Mouse (Mus musculus): Measurements from ENCODE around the gene Proser1. TPM values are rescaled to one million over a fixed set of nuclear protein-coding genes. Genes with fewer than 3 reads are reported as not detected.
A peak's percentile ranks its signal among the peaks of the same experiment; 100 is the strongest.

The Proser1 gene
- polyA plus RNA-seq, 1 experiment: 7.0 TPM

- Histone ChIP-seq H3K4me3 (ENCODE audit: control insufficient read depth, low read depth, low read length) (no peak overlapping the region), H3K27me3 (ENCODE audit: control insufficient read depth, insufficient read depth, low read length) (no peaks in the 10 kb centered on the region), H3K36me3 (ENCODE audit: control insufficient read depth, insufficient read depth, low read length) (peaks cover 2% of the 10 kb centered on the region; the same call in 1 of the 2 replicates), H3K27ac (ENCODE audit: control insufficient read depth, insufficient read depth, low read depth, low read length) (no peak overlapping the region), H3K4me1 (ENCODE audit: control insufficient read depth, insufficient read depth, low read length) (peaks cover 12% of the 10 kb centered on the region; the same call in 1 of the 2 replicates)
- TF ChIP-seq POLR2A (IDR thresholded peaks at IDR 0.05; ENCODE audit: control insufficient read depth, low read depth, low read length) (no peak), CTCF (IDR thresholded peaks at IDR 0.05; ENCODE audit: control insufficient read depth, insufficient read depth, insufficient replicate concordance, low read depth, low read length) (peak; percentile 31; the same call in 1 of the 2 replicates)
These were observed 12.4 kb downstream of the Proser1 start for GRCm38 (mm10) chr3:53475889-53476288.

- no peak overlapping the region for H3K27ac ChIP-seq (ENCODE audit: control insufficient read depth, insufficient read depth, low read depth, low read length)
- H3K36me3 ChIP-seq (ENCODE audit: control insufficient read depth, insufficient read depth, low read length): peaks cover 2% of the 10 kb centered on the region; the same call in 1 of the 2 replicates
- H3K4me1 ChIP-seq (ENCODE audit: control insufficient read depth, insufficient read depth, low read length): peaks cover 12% of the 10 kb centered on the region; the same call in 1 of the 2 replicates
- no peaks in the 10 kb centered on the region for H3K27me3 ChIP-seq (ENCODE audit: control insufficient read depth, insufficient read depth, low read length)
- no peak for TF ChIP-seq POLR2A (IDR thresholded peaks at IDR 0.05; ENCODE audit: control insufficient read depth, low read depth, low read length)
- TF ChIP-seq CTCF (IDR thresholded peaks at IDR 0.05; ENCODE audit: control insufficient read depth, insufficient read depth, insufficient replicate concordance, low read depth, low read length): no peak
- H3K4me3 ChIP-seq (ENCODE audit: control insufficient read depth, low read depth, low read length): no peak overlapping the region
These were observed 14.0 kb downstream of the Proser1 start for GRCm38 (mm10) chr3:53477468-53477867.

- Histone ChIP-seq H3K36me3 (ENCODE audit: control insufficient read depth, insufficient read depth, low read length) (peaks cover 2% of the 10 kb centered on the region; the same call in 1 of the 2 replicates), H3K4me3 (ENCODE audit: control insufficient read depth, low read depth, low read length) (peak overlapping the region; percentile 69)
These were observed 15.1 kb downstream of the Proser1 start for GRCm38 (mm10) chr3:53478419-53479046.

GRCm38 (mm10) chr3:53483414-53484059 lies 20.1 kb downstream of the Proser1 start:
- TF ChIP-seq POLR2A (IDR thresholded peaks at IDR 0.05; ENCODE audit: control insufficient read depth, low read depth, low read length) (no peak), CTCF (IDR thresholded peaks at IDR 0.05; ENCODE audit: control insufficient read depth, insufficient read depth, insufficient replicate concordance, low read depth, low read length) (no peak)
- Histone ChIP-seq H3K4me1 (ENCODE audit: control insufficient read depth, insufficient read depth, low read length) (peaks cover 9% of the 10 kb centered on the region; the same call in 1 of the 2 replicates), H3K4me3 (ENCODE audit: control insufficient read depth, low read depth, low read length) (no peak overlapping the region), H3K27me3 (ENCODE audit: control insufficient read depth, insufficient read depth, low read length) (no peaks in the 10 kb centered on the region), H3K27ac (ENCODE audit: control insufficient read depth, insufficient read depth, low read depth, low read length) (no peak overlapping the region), H3K36me3 (ENCODE audit: control insufficient read depth, insufficient read depth, low read length) (no peaks in the 10 kb centered on the region)

More at GRCm38 (mm10) chr3:53478419-53479046, 15.1 kb downstream of the Proser1 start:
- no peak for TF ChIP-seq POLR2A (IDR thresholded peaks at IDR 0.05; ENCODE audit: control insufficient read depth, low read depth, low read length)
- no peak for TF ChIP-seq CTCF (IDR thresholded peaks at IDR 0.05; ENCODE audit: control insufficient read depth, insufficient read depth, insufficient replicate concordance, low read depth, low read length)
- Histone ChIP-seq H3K27ac (ENCODE audit: control insufficient read depth, insufficient read depth, low read depth, low read length) (no peak overlapping the region), H3K4me1 (ENCODE audit: control insufficient read depth, insufficient read depth, low read length) (peaks cover 12% of the 10 kb centered on the region; the same call in 1 of the 2 replicates), H3K27me3 (ENCODE audit: control insufficient read depth, insufficient read depth, low read length) (no peaks in the 10 kb centered on the region)

GRCm38 (mm10) chr3:53486561-53486960 lies 23.1 kb downstream of the Proser1 start:
- Histone ChIP-seq H3K27ac (ENCODE audit: control insufficient read depth, insufficient read depth, low read depth, low read length) (no peak overlapping the region), H3K4me1 (ENCODE audit: control insufficient read depth, insufficient read depth, low read length) (peaks cover 3% of the 10 kb centered on the region; the same call in 1 of the 2 replicates), H3K27me3 (ENCODE audit: control insufficient read depth, insufficient read depth, low read length) (no peaks in the 10 kb centered on the region), H3K4me3 (ENCODE audit: control insufficient read depth, low read depth, low read length) (no peak overlapping the region), H3K36me3 (ENCODE audit: control insufficient read depth, insufficient read depth, low read length) (no peaks in the 10 kb centered on the region)
- TF ChIP-seq POLR2A (IDR thresholded peaks at IDR 0.05; ENCODE audit: control insufficient read depth, low read depth, low read length): no peak
- TF ChIP-seq CTCF (IDR thresholded peaks at IDR 0.05; ENCODE audit: control insufficient read depth, insufficient read depth, insufficient replicate concordance, low read depth, low read length): no peak

- Histone ChIP-seq H3K4me3 (ENCODE audit: control insufficient read depth, low read depth, low read length) (no peak overlapping the region), H3K36me3 (ENCODE audit: control insufficient read depth, insufficient read depth, low read length) (no peaks in the 10 kb centered on the region), H3K27ac (ENCODE audit: control insufficient read depth, insufficient read depth, low read depth, low read length) (no peak overlapping the region), H3K27me3 (ENCODE audit: control insufficient read depth, insufficient read depth, low read length) (no peaks in the 10 kb centered on the region), H3K4me1 (ENCODE audit: control insufficient read depth, insufficient read depth, low read length) (peaks cover 3% of the 10 kb centered on the region; the same call in 1 of the 2 replicates)
- TF ChIP-seq POLR2A (IDR thresholded peaks at IDR 0.05; ENCODE audit: control insufficient read depth, low read depth, low read length) (no peak), CTCF (IDR thresholded peaks at IDR 0.05; ENCODE audit: control insufficient read depth, insufficient read depth, insufficient replicate concordance, low read depth, low read length) (no peak)
These were observed 23.6 kb downstream of the Proser1 start for GRCm38 (mm10) chr3:53486996-53487576.

- no peak for TF ChIP-seq POLR2A (IDR thresholded peaks at IDR 0.05; ENCODE audit: control insufficient read depth, low read depth, low read length)
- no peak for TF ChIP-seq CTCF (IDR thresholded peaks at IDR 0.05; ENCODE audit: control insufficient read depth, insufficient read depth, insufficient replicate concordance, low read depth, low read length)
- H3K27me3 ChIP-seq (ENCODE audit: control insufficient read depth, insufficient read depth, low read length): no peaks in the 10 kb centered on the region
- H3K4me1 ChIP-seq (ENCODE audit: control insufficient read depth, insufficient read depth, low read length): peaks cover 3% of the 10 kb centered on the region; the same call in 1 of the 2 replicates
- H3K27ac ChIP-seq (ENCODE audit: control insufficient read depth, insufficient read depth, low read depth, low read length): no peak within 1 kb of the TSS
- H3K36me3 ChIP-seq (ENCODE audit: control insufficient read depth, insufficient read depth, low read length): no peaks in the 10 kb centered on the region
- no peak within 1 kb of the TSS for H3K4me3 ChIP-seq (ENCODE audit: control insufficient read depth, low read depth, low read length)
These were observed 24.9 kb downstream of the Proser1 start, which contains the start of gene Stoml3 for GRCm38 (mm10) chr3:53488353-53488752. Stoml3 (plus strand) TSS chr3:53488653.
